Mouse (Mus musculus) splenic B cell, adult 2 months (primary cell): ENCODE results near the gene Gm44973.
"Not testable (repeated sequence)": the region's sequence is repeated elsewhere in the genome, so short reads cannot be mapped to it uniquely, and the experiment has no call there.

ENCODE experiments used
- DNase-seq: peaks from one replicate; pipeline ENCODE4 v3.0.0-alpha.2; 2011; ENCODE audit warnings: low read depth, low spot score
- H3K27me3 ChIP-seq: 2 replicates; pipeline ENCODE4 v1.6.1; 2012; ENCODE audit warnings: mild to moderate bottlenecking, low read length, moderate library complexity, mixed read lengths; ENCODE audit not compliant: control insufficient read depth, poor library complexity, insufficient read depth, severe bottlenecking
- H3K36me3 ChIP-seq: 2 replicates; pipeline ENCODE4 v1.6.1; 2012; ENCODE audit warnings: mild to moderate bottlenecking, low read length, moderate library complexity, mixed read lengths; ENCODE audit not compliant: control insufficient read depth, poor library complexity, insufficient read depth, severe bottlenecking

Gm44973 gene

GRCm38 (mm10) chr7:5002876-5003275 lies 12.4 kb upstream of the Gm44973 start:
- DNase-seq, H3K27me3 ChIP-seq, H3K36me3 ChIP-seq: not testable (repeated sequence)

GRCm38 (mm10) chr7:5008229-5008628 lies 7.1 kb upstream of the Gm44973 start:
- Histone ChIP-seq H3K27me3 (no peaks in the 10 kb centered on the region), H3K36me3 (peaks cover 21% of the 10 kb centered on the region)
- DNase-seq: no peak

- DNase-seq: no peak
- Histone ChIP-seq H3K36me3 (peaks cover 19% of the 10 kb centered on the region), H3K27me3 (no peaks in the 10 kb centered on the region)
Measured at GRCm38 (mm10) chr7:5012681-5013513, 2.4 kb upstream of the Gm44973 start.

- peaks cover 16% of the 10 kb centered on the region for H3K36me3 ChIP-seq
- DNase-seq: peak; percentile 98
- H3K27me3 ChIP-seq: no peaks in the 10 kb centered on the region
Measured at GRCm38 (mm10) chr7:5014251-5015117, 812 bp upstream of the Gm44973 start, which contains the start of the genes Zfp524 and Fiz1. Zfp524 (plus strand) TSS chr7:5014415. Fiz1 (minus strand) TSS chr7:5014697.

GRCm38 (mm10) chr7:5016057-5016456 lies 761 bp downstream of the Gm44973 start:
- no peaks in the 10 kb centered on the region for H3K27me3 ChIP-seq
- H3K36me3 ChIP-seq: peaks cover 8% of the 10 kb centered on the region; the same call in 1 of the 2 replicates
- DNase-seq: no peak

GRCm38 (mm10) chr7:5016920-5017319 lies 1.6 kb downstream of the Gm44973 start:
- no peak for DNase-seq
- no peaks in the 10 kb centered on the region for H3K27me3 ChIP-seq
- no peaks in the 10 kb centered on the region; the same call in 1 of the 2 replicates for H3K36me3 ChIP-seq

- H3K36me3 ChIP-seq: no peaks in the 10 kb centered on the region; the same call in 1 of the 2 replicates
- peak; percentile 30 for DNase-seq
- no peaks in the 10 kb centered on the region for H3K27me3 ChIP-seq
Measured at GRCm38 (mm10) chr7:5017352-5017751, 2.1 kb downstream of the Gm44973 start.

GRCm38 (mm10) chr7:5017931-5018330 lies 2.6 kb downstream of the Gm44973 start:
- H3K27me3 ChIP-seq: no peaks in the 10 kb centered on the region
- DNase-seq: no peak
- H3K36me3 ChIP-seq: no peaks in the 10 kb centered on the region

GRCm38 (mm10) chr7:5019576-5019975 lies 4.3 kb downstream of the Gm44973 start:
- H3K36me3 ChIP-seq, H3K27me3 ChIP-seq, DNase-seq: not testable (repeated sequence)

- DNase-seq: peak; percentile 99
- Histone ChIP-seq H3K36me3 (no peaks in the 10 kb centered on the region), H3K27me3 (no peaks in the 10 kb centered on the region)
Measured at GRCm38 (mm10) chr7:5020000-5020681, 4.8 kb downstream of the Gm44973 start, which contains the start of the genes Zfp865 and Ccdc106. Zfp865 (plus strand) TSS chr7:5020376. Ccdc106 (plus strand) TSS chr7:5020553.

GRCm38 (mm10) chr7:5020685-5021084 lies 5.4 kb downstream of the Gm44973 start:
- no peak for DNase-seq
- no peaks in the 10 kb centered on the region for H3K27me3 ChIP-seq
- no peaks in the 10 kb centered on the region for H3K36me3 ChIP-seq

GRCm38 (mm10) chr7:5021197-5021596 lies 5.9 kb downstream of the Gm44973 start:
- no peaks in the 10 kb centered on the region for H3K27me3 ChIP-seq
- no peak for DNase-seq
- no peaks in the 10 kb centered on the region for H3K36me3 ChIP-seq

GRCm38 (mm10) chr7:5029543-5029942 lies 14.2 kb downstream of the Gm44973 start:
- H3K36me3 ChIP-seq: peaks cover 32% of the 10 kb centered on the region
- no peak for DNase-seq
- H3K27me3 ChIP-seq: no peaks in the 10 kb centered on the region

GRCm38 (mm10) chr7:5029946-5030345 lies 14.7 kb downstream of the Gm44973 start:
- Histone ChIP-seq H3K27me3 (no peaks in the 10 kb centered on the region), H3K36me3 (peaks cover 32% of the 10 kb centered on the region)
- DNase-seq: no peak
